In the genomic region with DNA sequence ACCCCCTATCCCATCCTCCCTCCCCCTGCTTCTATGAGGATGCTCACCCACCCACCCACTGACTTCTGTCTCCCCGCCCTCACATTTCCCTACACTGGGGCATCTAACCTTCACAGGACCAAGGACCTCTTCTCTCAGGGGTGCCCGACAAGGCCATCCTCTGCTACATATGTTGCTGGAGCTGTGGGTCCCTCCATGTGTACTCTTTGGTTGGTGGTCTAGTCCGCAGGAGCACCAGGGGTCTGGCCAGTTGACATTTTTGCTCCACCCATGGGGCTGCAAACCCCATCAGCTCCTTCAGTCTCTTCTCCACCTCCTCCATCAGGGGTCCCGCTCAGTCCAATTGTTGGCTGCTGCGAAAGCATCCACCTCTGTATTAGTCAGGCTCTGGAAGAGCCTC, we compare ENCODE assay signal across 28 mouse cellular contexts.
"Had no signal": no experiment of that assay in that cellular context is flagged by ENCODE, and none has a peak within 500 bp of the region (broad histone marks: within the 10 kb centered on the region; RNA-seq: fewer than 3 reads in every experiment).

No protein-coding gene starts in this region.

- H3K4me1 ChIP-seq: limb, embryonic 10.5 days; limb, embryonic 12.5 days; limb, embryonic 13.5 days; limb, embryonic 15.5 days; liver, embryonic 12.5 days; liver, embryonic 13.5 days; liver, embryonic 15.5 days; lung, embryonic 15.5 days; megakaryocyte, embryonic 14.5 days; midbrain, embryonic 10.5 days; midbrain, embryonic 12.5 days; midbrain, embryonic 13.5 days; midbrain, embryonic 15.5 days; neural tube, embryonic 12.5 days had no signal

- H3K4me3 ChIP-seq: limb, embryonic 10.5 days; limb, embryonic 12.5 days; limb, embryonic 13.5 days; limb, embryonic 15.5 days; liver, embryonic 12.5 days; liver, embryonic 13.5 days; liver, embryonic 15.5 days; lung, embryonic 15.5 days; megakaryocyte, embryonic 14.5 days; midbrain, embryonic 10.5 days; midbrain, embryonic 12.5 days; midbrain, embryonic 13.5 days; midbrain, embryonic 15.5 days; myocyte; neural tube, embryonic 12.5 days had no signal

- H3K27ac ChIP-seq: limb, embryonic 10.5 days; limb, embryonic 12.5 days; limb, embryonic 13.5 days; limb, embryonic 15.5 days; liver, embryonic 12.5 days; liver, embryonic 13.5 days; liver, embryonic 14.5 days; liver, embryonic 15.5 days; lung, embryonic 15.5 days; macrophage; midbrain, embryonic 10.5 days; midbrain, embryonic 12.5 days; midbrain, embryonic 13.5 days; midbrain, embryonic 15.5 days; neural tube, embryonic 12.5 days had no signal

- H3K36me3 ChIP-seq: limb, embryonic 10.5 days; limb, embryonic 12.5 days; limb, embryonic 13.5 days; limb, embryonic 15.5 days; liver, embryonic 12.5 days; liver, embryonic 13.5 days; liver, embryonic 15.5 days; lung, embryonic 15.5 days; midbrain, embryonic 10.5 days; midbrain, embryonic 12.5 days; midbrain, embryonic 13.5 days; midbrain, embryonic 15.5 days; neural tube, embryonic 12.5 days had no signal

- DNase-seq: left cerebral cortex, postnatal 4 days; liver; liver, embryonic 13.5 days; liver, postnatal 0 days; lung, adult 18-20 months; lung, adult 2 months; lung, embryonic 14.5 days; lung, postnatal 10 days; lung, postnatal 14 days; lung, postnatal 36 days; lung, postnatal 4 days; midbrain, embryonic 14.5 days had no signal

- H3K9me3 ChIP-seq: limb, embryonic 10.5 days; limb, embryonic 12.5 days; limb, embryonic 13.5 days; limb, embryonic 15.5 days; liver, embryonic 12.5 days; liver, embryonic 13.5 days; liver, embryonic 15.5 days; lung, embryonic 15.5 days; megakaryocyte, embryonic 14.5 days; midbrain, embryonic 10.5 days; midbrain, embryonic 12.5 days; midbrain, embryonic 13.5 days; midbrain, embryonic 15.5 days; neural tube, embryonic 12.5 days had no signal

- H3K27me3 ChIP-seq: limb, embryonic 12.5 days; limb, embryonic 13.5 days; limb, embryonic 15.5 days; liver, embryonic 12.5 days; liver, embryonic 13.5 days; liver, embryonic 15.5 days; lung, embryonic 15.5 days; megakaryocyte, embryonic 14.5 days; midbrain, embryonic 12.5 days; midbrain, embryonic 13.5 days; midbrain, embryonic 15.5 days; neural tube, embryonic 12.5 days had no signal
